In genomic region chr1:165642780-165643311, GRCm38 (mm10) we compare ENCODE assay signal across 8 mouse cellular contexts. TPM values are rescaled to one million over a fixed set of nuclear protein-coding genes. Genes with fewer than 3 reads are reported as not detected.
DNase-seq lines count a peak whose midpoint lies in the region; ATAC-seq and TF ChIP-seq lines count a peak whose summit lies in the region.

No protein-coding gene starts in this region.

- ATAC-seq in forebrain, postnatal 0 days = peak; percentile 66
- peak; percentile 76 for ATAC-seq in hindbrain, embryonic 16.5 days
- peak; percentile 83 for ATAC-seq in midbrain, embryonic 12.5 days (ENCODE audit: low FRiP score, low read depth)
- peak; percentile 53 for ATAC-seq in stomach, postnatal 0 days (ENCODE audit: low FRiP score, low TSS enrichment)

- WGBS in cerebellum, adult 2 months = under 1% methylated on average over 16 of the region's 16 CpGs
- WGBS in forebrain, postnatal 0 days = 3% methylated on average over 16 of the region's 16 CpGs
- under 1% methylated on average over 16 of the region's 16 CpGs for WGBS in hindbrain, embryonic 16.5 days
- WGBS in midbrain, embryonic 12.5 days = under 1% methylated on average over 16 of the region's 16 CpGs
- 0% methylated on average over 14 of the region's 16 CpGs for whole genome bisulfite sequencing in stomach, postnatal 0 days

- H3K36me3 ChIP-seq in forebrain, postnatal 0 days (ENCODE audit: insufficient read depth) = no peaks in the 10 kb centered on the region
- H3K36me3 ChIP-seq in hindbrain, embryonic 16.5 days (ENCODE audit: control insufficient read depth, insufficient read depth, low read length) = no peaks in the 10 kb centered on the region
- no peaks in the 10 kb centered on the region for H3K36me3 ChIP-seq in midbrain, embryonic 12.5 days
- H3K36me3 ChIP-seq in stomach, postnatal 0 days (ENCODE audit: control insufficient read depth, insufficient read depth, low read length) = no peaks in the 10 kb centered on the region

- H3K4me2 ChIP-seq in forebrain, postnatal 0 days (ENCODE audit: low read depth) = peak overlapping the region; percentile 62
- H3K4me2 ChIP-seq in hindbrain, embryonic 16.5 days (ENCODE audit: low read length) = peak overlapping the region; percentile 56
- peak overlapping the region; percentile 60 for H3K4me2 ChIP-seq in midbrain, embryonic 12.5 days (replicated peaks)
- peak overlapping the region; percentile 80 for H3K4me2 ChIP-seq in stomach, postnatal 0 days (replicated peaks; ENCODE audit: low read depth)

- H3K9ac ChIP-seq in forebrain, postnatal 0 days = peak overlapping the region; percentile 98
- peak overlapping the region; percentile 95 for H3K9ac ChIP-seq in hindbrain, embryonic 16.5 days (ENCODE audit: low read depth, low read length)
- peak overlapping the region; percentile 87 for H3K9ac ChIP-seq in midbrain, embryonic 12.5 days (replicated peaks)
- peak overlapping the region; percentile 83 for H3K9ac ChIP-seq in stomach, postnatal 0 days (ENCODE audit: low read length)

- H3K4me3 ChIP-seq in cerebellum, adult 2 months (replicated peaks; ENCODE audit: insufficient read depth, low read depth, low read length) = peak overlapping the region; percentile 96
- H3K4me3 ChIP-seq in forebrain, postnatal 0 days (ENCODE audit: low read depth, low read length) = peak overlapping the region; percentile 91
- peak overlapping the region; percentile 94 for H3K4me3 ChIP-seq in hindbrain, embryonic 16.5 days (ENCODE audit: low read length)
- peak overlapping the region; percentile 68 for H3K4me3 ChIP-seq in midbrain, embryonic 12.5 days
- H3K4me3 ChIP-seq in stomach, postnatal 0 days (ENCODE audit: low read depth, low read length) = peak overlapping the region; percentile 61

- DNase-seq in adrenal gland, adult (ENCODE audit: inconsistent age in 2 of 2, low spot score in 1 of 2) = peak; percentile 62 to 87
- DNase-seq in adrenal gland, postnatal 4 days (ENCODE audit: low spot score in 2 of 2) = no peak
- DNase-seq in cerebellum, adult 2 months = peak; percentile 77 to 83
- peak; percentile 82 for DNase-seq in forebrain, postnatal 0 days
- DNase-seq in left cerebral cortex, postnatal 4 days = peak; percentile 68
- DNase-seq in stomach, postnatal 0 days (ENCODE audit: low spot score) = peak; percentile 53

- H3K27me3 ChIP-seq in cerebellum, adult 2 months (ENCODE audit: control insufficient read depth, insufficient read depth, low read length) = no peaks in the 10 kb centered on the region
- H3K27me3 ChIP-seq in forebrain, postnatal 0 days (ENCODE audit: insufficient read depth, low read length) = no peaks in the 10 kb centered on the region
- H3K27me3 ChIP-seq in hindbrain, embryonic 16.5 days (replicated peaks; ENCODE audit: control insufficient read depth, insufficient read depth, low read length) = no peaks in the 10 kb centered on the region
- H3K27me3 ChIP-seq in midbrain, embryonic 12.5 days = no peaks in the 10 kb centered on the region
- no peaks in the 10 kb centered on the region for H3K27me3 ChIP-seq in stomach, postnatal 0 days (ENCODE audit: control insufficient read depth, insufficient read depth, low read length)

- TF ChIP-seq POLR2A in cerebellum, adult 2 months (IDR thresholded peaks at IDR 0.05; ENCODE audit: borderline replicate concordance, insufficient read depth, low read length) = peak; percentile 64; the same call in 1 of the 2 replicates

- TF ChIP-seq CTCF in cerebellum, adult 2 months (IDR thresholded peaks at IDR 0.05; ENCODE audit: borderline replicate concordance, insufficient read depth, low read depth, low read length) = no peak
- no peak for TF ChIP-seq CTCF in forebrain, postnatal 0 days (IDR thresholded peaks at IDR 0.05; ENCODE audit: low read depth)
- no peak for TF ChIP-seq CTCF in stomach, postnatal 0 days (IDR thresholded peaks at IDR 0.05; ENCODE audit: low read depth)

- no peak for TF ChIP-seq EP300 in stomach, postnatal 0 days (optimal IDR thresholded peaks at IDR 0.05)

- intact Hi-C loops in left cerebral cortex, postnatal 4 days (cut with DNase I) = no loop called here

- no peaks in the 10 kb centered on the region for H3K4me1 ChIP-seq in cerebellum, adult 2 months (ENCODE audit: control insufficient read depth, insufficient read depth, low read length)
- no peaks in the 10 kb centered on the region; the same call in 1 of the 2 replicates for H3K4me1 ChIP-seq in forebrain, postnatal 0 days (ENCODE audit: insufficient read depth)
- H3K4me1 ChIP-seq in hindbrain, embryonic 16.5 days (ENCODE audit: control insufficient read depth, insufficient read depth, low read depth, low read length) = no peaks in the 10 kb centered on the region
- H3K4me1 ChIP-seq in midbrain, embryonic 12.5 days = no peaks in the 10 kb centered on the region
- H3K4me1 ChIP-seq in stomach, postnatal 0 days (replicated peaks; ENCODE audit: control insufficient read depth, insufficient read depth) = no peaks in the 10 kb centered on the region

- H3K9me3 ChIP-seq in forebrain, postnatal 0 days (ENCODE audit: low read length) = no peaks in the 10 kb centered on the region
- no peaks in the 10 kb centered on the region for H3K9me3 ChIP-seq in hindbrain, embryonic 16.5 days (ENCODE audit: control insufficient read depth, low read length)
- H3K9me3 ChIP-seq in midbrain, embryonic 12.5 days = no peaks in the 10 kb centered on the region
- H3K9me3 ChIP-seq in stomach, postnatal 0 days (ENCODE audit: control insufficient read depth, low read length) = no peaks in the 10 kb centered on the region

- H3K27ac ChIP-seq in cerebellum, adult 2 months (ENCODE audit: insufficient read depth, low read length) = peak overlapping the region; percentile 83
- H3K27ac ChIP-seq in forebrain, postnatal 0 days (ENCODE audit: low read depth, low read length) = peak overlapping the region; percentile 99
- peak overlapping the region; percentile 97 for H3K27ac ChIP-seq in hindbrain, embryonic 16.5 days (ENCODE audit: low read depth, low read length)
- H3K27ac ChIP-seq in midbrain, embryonic 12.5 days (replicated peaks) = peak overlapping the region; percentile 93
- peak overlapping the region; percentile 96 for H3K27ac ChIP-seq in stomach, postnatal 0 days (replicated peaks)

RNA-seq across cellular contexts. Expression of gene Mpzl1, which starts 8.5 kb away (rescaled TPM):
- 10 to 100 TPM; 81.1 to 82.7 TPM for total RNA-seq in adrenal gland, postnatal 4 days (2021)
- polyA plus RNA-seq in cerebellum, adult 2 months (2012; rRNA removed) = 54.5 and 57.0 TPM in 2 replicates
- total RNA-seq in forebrain, postnatal 0 days (2014; rRNA removed) = 23.9 and 25.2 TPM in 2 replicates
- 117 and 127 TPM in 2 replicates for polyA plus RNA-seq in forebrain, postnatal 0 days (2015; fragmentation: Nextera tagmentation; extraction: Ambion mirVana)
- polyA plus RNA-seq in hindbrain, embryonic 16.5 days (2015; fragmentation: Nextera tagmentation; extraction: Ambion mirVana) = 163 and 169 TPM in 2 replicates
- total RNA-seq in left cerebral cortex, postnatal 4 days (2021) = 10 to 100 TPM; 73.1 to 74.3 TPM
- 133 and 139 TPM in 2 replicates for polyA plus RNA-seq in midbrain, embryonic 12.5 days (2016; fragmentation: Nextera tagmentation; extraction: Ambion mirVana)
- 71.4 and 76.4 TPM in 2 replicates for polyA plus RNA-seq in stomach, postnatal 0 days (2015; fragmentation: Nextera tagmentation; extraction: Ambion mirVana)

Comparison
In these comparisons a context has a peak if more than half of its experiments do, and no peak if none do; other contexts are left out.
1. DNase-seq: peak in adrenal gland, adult (2 of 2), cerebellum, adult 2 months (2 of 2), forebrain, postnatal 0 days (single experiment), left cerebral cortex, postnatal 4 days (single experiment) and stomach, postnatal 0 days (single experiment); none in adrenal gland, postnatal 4 days (0 of 2).
2. Peak in every context shown above with its lines, with median percentiles within 50 percentile points of each other: H3K27ac ChIP-seq, H3K4me3 ChIP-seq, ATAC-seq, H3K4me2 ChIP-seq and H3K9ac ChIP-seq.